In the genomic region with DNA sequence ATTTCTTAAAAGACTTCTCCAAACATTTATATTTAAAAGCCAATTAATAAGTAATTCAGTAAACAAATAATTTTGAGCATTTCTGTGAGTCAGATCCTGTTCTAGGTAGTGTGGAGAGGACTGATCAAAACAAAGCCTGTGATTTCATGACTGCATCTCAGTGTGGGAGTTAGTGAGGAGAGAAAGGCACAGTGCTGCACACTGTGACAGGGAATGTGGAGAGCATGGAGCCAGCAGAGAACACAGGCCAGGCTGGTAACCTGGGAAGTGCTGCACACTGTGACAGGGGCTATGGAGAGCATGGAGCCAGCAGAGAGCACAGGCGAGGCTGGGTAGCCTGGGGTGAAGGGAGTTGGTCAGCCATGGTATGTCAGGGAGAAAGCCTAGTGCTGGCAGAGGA, we compare ENCODE assay signal across 17 mouse cellular contexts. TPM values are rescaled to one million over a fixed set of nuclear protein-coding genes. Genes with fewer than 3 reads are reported as not detected.
DNase-seq lines count a peak whose midpoint lies in the region; TF ChIP-seq lines count a peak whose summit lies in the region.
"Had no signal": no experiment of that assay in that cellular context is flagged by ENCODE, and none has a peak within 500 bp of the region (broad histone marks: within the 10 kb centered on the region; RNA-seq: fewer than 3 reads in every experiment).

No protein-coding gene starts in this region.

- H3K27ac ChIP-seq in gastrocnemius, adult 2 months, result peak overlapping the region; percentile 36; the same call in 1 of the 2 replicates
- H3K27ac ChIP-seq: limb, embryonic 10.5 days had no signal

- DNase-seq in gastrocnemius, adult 2 months, result no peak
- DNase-seq in gastrocnemius, postnatal 4 days (ENCODE audit: low spot score in 2 of 2), result no peak
- DNase-seq in layer of hippocampus, postnatal 36 days, result peak; percentile 41
- DNase-seq in layer of hippocampus, adult 9-10 months (ENCODE audit: low spot score), result no peak
- DNase-seq in right cerebral cortex, postnatal 25 days, result peak; percentile 11
- DNase-seq in right cerebral cortex, postnatal 4 days, result no peak
- no peak for DNase-seq in spleen, postnatal 4 days (ENCODE audit: low spot score in 2 of 2)
- DNase-seq: B cell, adult 2 months; cerebellum, postnatal 14 days; embryo, embryonic 11 days; gastrocnemius, postnatal 10 days; heart, adult 18-20 months; kidney, adult 11 months; liver, postnatal 0 days; lung, postnatal 10 days; spleen, adult 18-20 months had no signal

- no peak for TF ChIP-seq CTCF in gastrocnemius, adult 2 months (IDR thresholded peaks at IDR 0.05)

- H3K4me3 ChIP-seq in gastrocnemius, adult 2 months, result no peak overlapping the region
- H3K4me3 ChIP-seq: limb, embryonic 10.5 days had no signal

- intact Hi-C loops in gastrocnemius, adult 2 months (cut with DNase I), result no loop called here

RNA-seq across cellular contexts. Expression of a gene that starts 48.1 kb away (rescaled TPM):
- 10 to 100 TPM; 34.1 to 58.6 TPM for total RNA-seq in gastrocnemius, adult 2 months (2021)
- total RNA-seq in gastrocnemius, postnatal 4 days (2021), result 10 to 100 TPM; 72.8 to 82.9 TPM
- total RNA-seq in layer of hippocampus, postnatal 36 days (2021), result 100 to 1,000 TPM; 164 to 175 TPM

Comparison
In these comparisons a context has a peak if more than half of its experiments do, and no peak if none do; other contexts are left out.
1. DNase-seq: peak in layer of hippocampus, postnatal 36 days (2 of 2) and right cerebral cortex, postnatal 25 days (single experiment); none in gastrocnemius, adult 2 months (single experiment), gastrocnemius, postnatal 4 days (0 of 2), layer of hippocampus, adult 9-10 months (single experiment), right cerebral cortex, postnatal 4 days (single experiment) and spleen, postnatal 4 days (0 of 2).